Mouse (Mus musculus) activated CD4-positive, CD25-positive, alpha-beta regulatory T cell, adult 4 months (primary cell): ENCODE results near the gene Amh. TPM values are rescaled to one million over a fixed set of nuclear protein-coding genes. Genes with fewer than 3 reads are reported as not detected.

Experiments
- ATAC-seq: one replicate; pipeline ENCODE4 v1.8.0; 2017
- polyA plus RNA-seq, 2 experiments: library from polyadenylated mRNA; unstranded; fragments of 100-300 nt; shearing (Covaris generic); gene quantifications; one replicate each; pipeline ENCODE4 v1.2.1; 2017

The Amh gene
- polyA plus RNA-seq, 2 experiments from 2014 or later = not detected

- no peak for ATAC-seq
Measured at GRCm38 (mm10) chr10:80829359-80830278, 24.6 kb downstream of the Amh start.

DNA sequence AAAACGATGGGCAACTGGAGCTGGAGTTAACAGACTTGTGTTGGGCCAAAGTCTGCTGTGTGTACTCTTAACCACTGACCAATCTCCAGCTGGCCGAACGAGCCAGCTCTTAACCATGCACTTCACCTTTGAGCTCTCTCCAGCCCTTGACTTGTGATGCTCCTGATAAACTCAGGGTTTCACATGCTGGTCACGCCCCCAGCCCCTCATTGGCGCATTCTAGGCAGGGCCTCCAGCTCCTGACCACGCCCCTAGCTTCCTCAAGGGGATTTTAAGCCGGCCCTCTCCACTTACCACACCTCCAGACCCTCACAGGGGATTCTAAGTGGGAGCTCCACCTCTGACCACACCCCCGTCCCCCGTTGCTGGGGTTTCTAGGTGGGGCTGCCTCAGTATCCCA is 26.1 kb downstream of the Amh start:
- ATAC-seq = no peak

DNA sequence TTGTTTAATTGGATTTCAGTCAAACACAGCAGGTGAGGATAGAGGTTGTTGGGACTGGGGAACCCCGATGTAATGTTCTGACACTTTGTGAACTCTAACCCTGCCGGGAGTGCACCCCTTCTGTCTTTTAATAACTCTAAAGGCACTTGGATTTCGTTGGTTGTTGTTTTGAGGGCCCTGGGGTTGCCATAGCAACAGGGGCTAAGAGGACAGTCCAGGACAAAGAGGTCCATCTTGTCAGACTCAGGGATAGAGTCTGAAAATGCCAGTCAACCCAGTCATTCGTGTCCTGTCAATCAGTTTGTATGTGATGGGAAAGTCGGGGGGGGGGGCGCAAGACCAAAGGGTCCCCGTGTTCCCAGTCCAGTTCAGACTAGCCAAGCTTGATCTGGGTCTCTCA is 27.8 kb downstream of the Amh start:
- no peak for ATAC-seq

DNA sequence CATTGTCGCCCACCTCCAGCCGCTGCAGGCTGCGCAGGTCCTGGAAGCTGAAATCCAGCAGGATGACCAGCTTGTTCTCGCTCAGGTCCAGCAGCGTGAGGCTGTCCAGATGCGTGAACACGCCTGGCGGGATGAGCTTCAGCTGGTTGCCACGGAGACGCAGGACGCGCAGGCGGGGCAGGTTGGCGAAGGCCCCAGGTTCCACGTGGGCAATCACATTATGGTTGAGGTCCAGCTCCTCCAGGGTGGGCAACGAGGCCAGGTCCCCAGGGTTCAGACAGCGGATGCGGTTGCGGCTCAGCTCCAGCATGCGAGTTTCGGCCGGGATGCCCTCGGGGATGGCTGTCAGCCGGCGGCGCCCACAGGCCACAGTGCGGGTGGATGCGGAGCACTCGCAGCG is 30.6 kb downstream of the Amh start:
- ATAC-seq = no peak

DNA sequence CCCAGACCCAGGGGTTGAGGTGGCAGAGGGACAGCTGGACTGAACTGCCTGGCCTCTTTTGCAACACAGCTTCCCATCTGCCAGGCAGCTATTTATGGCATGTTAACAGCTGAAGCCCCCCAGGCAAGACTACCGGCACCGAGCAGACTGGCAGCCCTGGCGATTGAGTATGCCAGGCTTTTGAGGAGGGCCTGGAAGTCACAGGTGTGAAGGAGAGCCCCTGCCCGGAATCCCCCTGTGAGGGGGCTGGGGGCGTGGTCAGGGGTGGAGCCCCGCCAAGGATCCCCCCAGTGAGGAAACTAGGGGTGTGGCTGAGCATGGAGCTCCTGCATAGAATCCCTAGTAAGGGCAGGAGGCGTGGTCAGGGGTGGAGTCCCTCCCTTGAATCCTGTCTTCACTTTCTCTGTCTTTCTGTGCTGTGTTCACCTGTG is 31.9 kb downstream of the Amh start:
- ATAC-seq = no peak

- no peak for ATAC-seq
Measured at GRCm38 (mm10) chr10:80837827-80838226, 32.8 kb downstream of the Amh start.

DNA sequence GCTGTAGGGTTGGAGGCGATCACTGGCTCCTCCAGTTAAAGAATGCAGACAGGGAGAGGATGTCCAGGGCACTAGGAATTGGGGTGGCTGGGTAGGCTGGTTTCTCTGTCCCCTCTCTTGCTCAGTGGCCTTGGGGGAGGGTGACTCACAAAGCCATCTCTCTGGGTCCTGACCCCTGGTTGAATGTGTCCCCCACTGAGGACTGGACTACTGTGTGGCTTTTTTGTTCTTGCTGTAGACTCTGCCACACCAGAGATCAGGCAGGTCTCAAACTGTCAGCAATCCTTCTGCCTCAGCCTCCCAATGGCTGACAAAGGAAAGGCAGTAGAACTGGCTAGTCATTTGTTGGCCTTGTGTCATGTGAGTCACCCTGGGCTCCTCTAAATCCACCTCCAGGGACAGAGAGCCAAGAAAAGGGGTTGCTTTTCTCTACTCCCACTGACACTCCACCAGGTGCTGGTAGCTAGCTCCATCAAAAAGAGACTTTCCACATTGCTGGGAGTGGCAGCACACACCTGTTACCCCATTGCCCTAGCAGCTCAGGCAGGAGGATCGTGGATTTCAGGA is 33.4 kb downstream of the Amh start:
- ATAC-seq = no peak

DNA sequence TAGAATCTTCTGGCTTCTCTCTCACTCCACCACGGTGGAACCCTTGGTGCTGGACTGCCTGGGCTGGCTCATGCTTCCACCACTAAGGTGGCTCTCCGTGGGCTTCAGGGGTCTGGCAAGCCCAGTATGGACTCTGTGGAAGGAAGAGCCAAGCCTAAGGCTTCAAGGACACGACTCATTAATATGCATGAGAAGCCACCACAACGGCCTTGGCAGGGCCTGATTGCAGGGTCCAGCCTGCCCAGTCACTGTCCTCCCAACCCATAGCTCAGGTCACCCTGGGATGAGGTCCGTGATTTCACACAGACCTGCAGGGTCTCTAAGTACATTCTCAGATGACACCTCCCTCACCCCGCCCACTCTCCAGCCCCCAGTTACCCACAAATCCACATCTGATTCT is 34.8 kb downstream of the Amh start:
- no peak for ATAC-seq

DNA sequence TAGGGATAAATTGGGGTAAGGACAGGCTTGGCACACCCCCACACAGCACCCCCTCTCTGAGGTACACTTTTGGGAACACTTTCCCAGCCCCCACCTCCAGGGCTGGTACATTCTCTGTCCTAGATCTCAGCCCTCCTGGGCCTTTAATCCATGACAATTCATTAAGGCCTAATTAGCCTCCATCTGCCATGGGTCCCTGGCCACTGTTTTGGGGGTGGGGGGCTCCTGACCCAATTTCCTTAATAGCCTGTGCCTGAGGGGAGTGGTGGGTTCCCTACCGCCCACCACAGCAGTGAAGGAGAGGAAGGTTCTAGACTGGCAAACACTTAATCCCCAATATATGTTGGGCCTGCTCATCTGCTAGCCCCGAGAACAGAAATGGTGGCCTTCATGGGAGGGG is 36.6 kb downstream of the Amh start:
- no peak for ATAC-seq

- ATAC-seq = no peak
Measured at GRCm38 (mm10) chr10:80842334-80842733, 37.3 kb downstream of the Amh start.

DNA sequence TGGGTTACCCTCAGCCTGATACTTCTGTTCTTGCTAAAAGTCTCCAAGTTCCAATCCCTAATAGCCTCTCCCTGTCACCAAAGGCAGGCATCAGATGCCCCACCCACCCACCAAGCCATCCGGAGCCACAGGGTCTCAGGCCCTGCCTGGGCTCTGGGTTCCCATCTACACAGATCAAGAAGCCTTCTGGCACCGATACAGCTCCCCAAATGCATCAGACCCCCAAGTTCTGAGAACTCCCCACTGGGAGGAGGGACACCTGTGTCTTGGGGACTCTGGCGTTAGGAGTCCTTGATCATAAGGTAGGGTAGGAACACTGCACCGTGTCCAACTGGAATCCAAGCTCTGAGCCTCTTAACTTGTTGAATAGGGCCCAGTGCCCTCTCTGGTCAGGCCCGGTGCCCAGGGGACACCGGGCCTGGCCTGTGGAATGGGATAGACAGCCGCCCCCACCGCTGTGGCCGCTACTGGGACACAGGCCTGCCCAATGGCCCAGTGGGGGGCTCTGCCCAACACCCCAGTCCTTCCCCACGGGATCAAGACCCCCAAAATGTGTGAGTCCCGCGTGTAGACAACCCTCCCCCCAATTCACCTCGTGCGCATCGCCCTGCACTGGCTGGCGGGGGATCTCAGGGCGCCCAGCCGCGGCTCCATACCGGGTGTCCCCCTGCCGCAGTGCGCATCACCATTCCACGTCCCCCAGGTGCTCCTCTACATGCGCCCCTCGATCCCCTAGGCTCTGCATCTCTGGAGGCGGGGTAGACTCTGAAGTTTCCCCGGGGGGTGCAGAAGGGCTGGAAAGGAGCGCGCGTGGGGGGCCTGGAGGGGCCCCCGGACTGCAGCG is 38.3 kb downstream of the Amh start:
- no peak for ATAC-seq

GRCm38 (mm10) chr10:80843931-80844547 is 39.0 kb downstream of the Amh start, which contains the start of gene Lingo3:
TSS of gene Lingo3 (minus strand) at chr10:80844039.
- ATAC-seq = no peak

DNA sequence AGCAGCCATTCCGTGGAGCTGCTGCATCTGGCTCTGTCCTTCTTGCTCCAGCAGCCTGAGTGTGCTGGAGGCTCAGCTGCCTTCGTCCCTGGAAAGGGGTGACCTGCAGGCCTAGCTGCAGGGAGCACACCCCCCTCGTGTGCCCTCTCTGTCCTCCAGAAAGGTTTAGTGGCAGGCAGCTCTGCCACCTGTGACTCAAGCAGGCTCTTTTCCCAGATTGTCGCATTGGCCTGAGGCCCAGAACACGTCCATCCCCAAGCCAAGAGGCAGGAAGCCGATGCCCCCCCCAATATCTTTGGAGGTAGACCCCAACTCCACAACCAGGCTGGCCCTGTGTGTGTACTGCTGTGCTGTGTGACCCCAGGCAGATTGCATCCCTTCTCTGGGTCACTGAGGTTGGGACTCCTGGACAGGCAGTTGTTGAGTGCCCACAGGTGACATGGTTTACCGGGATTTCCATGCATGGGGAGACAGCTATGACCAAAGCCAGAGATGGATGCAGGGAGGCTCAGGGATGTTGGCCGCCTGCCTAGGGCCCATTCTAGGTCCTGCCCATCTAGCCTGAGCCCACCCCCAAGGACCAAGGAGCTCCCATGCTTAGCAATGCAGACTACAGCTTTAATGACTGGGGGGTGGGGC is 40.1 kb downstream of the Amh start:
- no peak for ATAC-seq

DNA sequence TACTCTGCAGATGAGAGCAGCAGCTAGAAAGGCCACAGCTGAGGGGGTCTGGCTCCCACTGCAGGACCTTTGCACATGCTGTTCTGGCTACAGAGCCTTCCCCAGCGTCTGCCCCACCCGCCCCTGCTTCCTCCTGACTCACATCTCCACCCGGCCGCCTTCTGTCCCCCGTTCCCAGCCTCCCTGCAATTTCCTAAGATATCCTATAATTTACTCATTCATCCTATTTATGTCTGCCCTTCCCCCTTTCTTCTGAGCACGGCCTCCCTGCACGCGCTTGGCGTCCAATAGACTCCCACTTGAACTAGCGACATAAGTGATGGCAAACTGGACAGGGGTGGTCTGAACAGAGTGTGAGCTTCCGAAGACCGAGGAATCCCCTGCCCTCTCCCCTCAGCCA is 40.7 kb downstream of the Amh start:
- no peak for ATAC-seq

DNA sequence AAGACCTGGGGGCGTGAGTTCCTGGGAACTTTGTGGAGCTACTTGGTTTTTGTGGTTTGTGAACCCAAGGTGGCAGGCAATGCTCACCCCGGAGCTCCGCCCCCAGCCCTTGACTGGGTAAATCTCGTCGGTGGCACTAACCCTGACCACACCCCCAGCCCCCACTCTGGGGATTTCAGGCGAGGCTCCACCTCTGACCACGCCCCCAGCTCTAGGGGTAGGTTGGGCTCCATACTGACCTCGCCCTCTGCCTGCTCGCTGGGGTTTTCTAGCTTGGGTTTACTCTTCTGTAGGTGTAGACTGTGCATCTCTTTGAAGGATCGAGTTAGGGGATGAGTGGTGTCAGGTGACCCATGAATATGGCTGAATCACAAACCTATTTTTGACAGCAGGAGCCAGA is 43.5 kb downstream of the Amh start:
- ATAC-seq = peak; percentile 79

DNA sequence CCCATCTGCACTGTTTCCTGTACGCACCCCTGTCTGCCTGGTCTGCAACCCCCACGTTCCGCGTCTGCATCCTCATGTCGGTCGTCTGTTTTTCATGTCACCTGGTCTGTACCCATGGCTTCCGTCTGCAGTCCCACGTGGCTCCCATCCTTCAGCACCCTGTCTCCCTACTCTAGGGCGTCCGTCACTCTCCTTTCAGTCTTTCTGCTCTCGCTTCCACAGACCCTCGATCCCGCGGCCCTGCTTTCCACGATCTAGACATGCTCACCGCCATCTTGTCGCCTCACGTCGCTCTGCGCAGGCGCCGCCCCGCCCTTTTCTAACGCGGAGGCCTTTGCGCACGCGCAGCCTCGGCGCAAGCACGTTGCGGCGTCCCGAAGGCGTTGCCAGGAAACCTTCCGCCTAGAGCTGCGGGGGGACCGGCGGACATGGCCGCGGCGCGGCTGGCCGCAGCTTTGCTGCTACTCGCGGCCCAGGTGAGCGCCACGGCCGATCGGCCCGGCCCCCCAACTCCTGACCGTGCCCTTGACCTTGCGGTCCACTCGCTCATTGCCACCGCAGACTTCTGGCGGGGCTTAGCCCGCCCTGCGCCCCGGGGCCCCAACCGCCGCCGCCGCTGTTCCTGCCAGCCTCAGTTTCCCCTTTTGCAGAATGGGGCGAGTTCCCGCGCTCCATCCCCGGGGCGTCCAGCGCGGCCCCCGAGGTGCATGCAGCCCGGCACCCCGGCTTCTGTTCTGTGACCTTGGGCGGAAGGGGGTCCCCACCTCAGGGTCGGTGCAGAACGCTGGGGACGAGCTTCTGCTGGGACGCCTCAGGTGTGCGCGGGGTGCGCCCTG is 50.1 kb downstream of the Amh start, which contains the start of the genes Lsm7 and Sppl2b:
TSS of gene Lsm7 (minus strand) at position 297 of the 836 bp plus-strand sequence.
TSS of gene Sppl2b (plus strand) at position 363 of the 836 bp plus-strand sequence.
- ATAC-seq = peak; percentile 70

GRCm38 (mm10) chr10:80855749-80856073 is 50.7 kb downstream of the Amh start:
- ATAC-seq = no peak

GRCm38 (mm10) chr10:80856267-80856666 is 51.2 kb downstream of the Amh start:
- ATAC-seq = no peak

DNA sequence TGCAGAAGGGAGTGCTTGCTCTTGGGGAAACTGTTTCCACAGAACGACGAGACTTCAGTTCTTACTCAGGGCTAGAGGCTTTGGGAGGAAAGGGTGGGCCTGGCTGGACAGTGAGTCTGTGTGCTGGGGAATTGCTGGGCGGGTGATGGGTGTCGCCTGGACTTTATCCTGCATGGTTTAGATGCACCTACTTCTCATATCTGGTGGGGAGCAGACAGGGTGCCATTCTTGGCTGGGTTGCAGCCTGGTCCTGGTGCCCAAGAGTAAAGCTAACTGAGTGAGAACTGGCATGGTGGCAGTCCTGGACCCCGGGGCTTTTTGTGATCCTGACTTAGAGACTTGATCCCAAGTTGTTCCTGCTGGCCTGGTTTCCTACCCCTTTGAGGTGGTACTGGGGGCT is 51.9 kb downstream of the Amh start:
- ATAC-seq = no peak
